Mouse (Mus musculus) embryo, embryonic 10.5 days (tissue): ENCODE measurements around the gene Ovca2.

Experiments
- DNase-seq: peaks from one replicate; pipeline ENCODE4 v3.0.0-alpha.2; 2015; ENCODE audit warnings: low spot score

Ovca2 gene

GRCm38 (mm10) chr11:75169405-75170080, 9.1 kb downstream of the Ovca2 start, which contains the start of gene Hic1:
Gene Hic1 (minus strand): TSS chr11:75169519.
- DNase-seq = peak; percentile 29

GRCm38 (mm10) chr11:75168590-75169361, 9.9 kb downstream of the Ovca2 start:
- DNase-seq = peak; percentile 83

GRCm38 (mm10) chr11:75167643-75168589, 10.7 kb downstream of the Ovca2 start:
- DNase-seq = peak; percentile 37

GRCm38 (mm10) chr11:75166861-75167642, 11.6 kb downstream of the Ovca2 start:
- DNase-seq = peak; percentile 45

- no peak for DNase-seq
Observed at GRCm38 (mm10) chr11:75166193-75166842, 12.3 kb downstream of the Ovca2 start.

- peak; percentile 63 for DNase-seq
Observed at GRCm38 (mm10) chr11:75165441-75166192, 13.0 kb downstream of the Ovca2 start.

GRCm38 (mm10) chr11:75164750-75165149, 13.9 kb downstream of the Ovca2 start:
- DNase-seq = no peak

- DNase-seq = no peak
Observed at GRCm38 (mm10) chr11:75164051-75164450, 14.6 kb downstream of the Ovca2 start.

GRCm38 (mm10) chr11:75163379-75163778, 15.3 kb downstream of the Ovca2 start:
- DNase-seq = no peak

- no peak for DNase-seq
Observed at GRCm38 (mm10) chr11:75162591-75163080, 16.0 kb downstream of the Ovca2 start.

GRCm38 (mm10) chr11:75161417-75162008, 17.1 kb downstream of the Ovca2 start:
- no peak for DNase-seq

- no peak for DNase-seq
Observed at GRCm38 (mm10) chr11:75160954-75161353, 17.7 kb downstream of the Ovca2 start.

- no peak for DNase-seq
Observed at GRCm38 (mm10) chr11:75159564-75159963, 19.1 kb downstream of the Ovca2 start.

GRCm38 (mm10) chr11:75158432-75158831, 20.2 kb downstream of the Ovca2 start:
- DNase-seq = no peak

GRCm38 (mm10) chr11:75157901-75158300, 20.7 kb downstream of the Ovca2 start:
- DNase-seq = no peak

GRCm38 (mm10) chr11:75157037-75157436, 21.6 kb downstream of the Ovca2 start:
- no peak for DNase-seq

GRCm38 (mm10) chr11:75156416-75156815, 22.2 kb downstream of the Ovca2 start:
- no peak for DNase-seq

- DNase-seq = no peak
Observed at GRCm38 (mm10) chr11:75155985-75156384, 22.6 kb downstream of the Ovca2 start.

GRCm38 (mm10) chr11:75154053-75154585, 24.5 kb downstream of the Ovca2 start:
- DNase-seq = no peak
